Mouse (Mus musculus) G1E (cell line): ENCODE data around the gene Gcnt1. TPM values are rescaled to one million over a fixed set of nuclear protein-coding genes. Genes with fewer than 3 reads are reported as not detected.

ENCODE experiments used
- ATAC-seq: 2 replicates; pipeline ENCODE4 v1.8.0; 2016; ENCODE audit warnings: mild to moderate bottlenecking; ENCODE audit not compliant: insufficient number of reproducible peaks, poor library complexity, low FRiP score, severe bottlenecking; ENCODE audit errors: extremely low read depth
- DNase-seq: peaks from one replicate; pipeline ENCODE4 v3.0.0; 2012; ENCODE audit warnings: low spot score
- H3K27me3 ChIP-seq: 2 replicates; pipeline ENCODE4 v1.6.1; 2012; ENCODE audit warnings: mild to moderate bottlenecking, low read length, inconsistent platforms; ENCODE audit not compliant: insufficient read depth
- H3K36me3 ChIP-seq: replicated peaks from 2 replicates; pipeline ENCODE3; 2012; ENCODE audit warnings: mild to moderate bottlenecking, inconsistent platforms
- H3K4me1 ChIP-seq: 2 replicates; pipeline ENCODE4 v1.6.1; 2012; ENCODE audit warnings: low read depth, low read length, inconsistent platforms, mixed read lengths; ENCODE audit not compliant: insufficient read depth
- H3K4me3 ChIP-seq: 2 replicates; pipeline ENCODE4 v1.5.1; 2012; ENCODE audit warnings: low read depth, mild to moderate bottlenecking, inconsistent platforms, low read length, moderate library complexity, mixed read lengths
- H3K9me3 ChIP-seq: replicated peaks from 2 replicates; pipeline ENCODE4 v1.6.1; 2012; ENCODE audit warnings: inconsistent platforms
- CTCF ChIP-seq: IDR thresholded peaks from 2 replicates; pipeline ENCODE4 v1.5.1; 2012; ENCODE audit warnings: low read depth, low read length, inconsistent platforms, mixed read lengths
- GATA1 ChIP-seq: IDR thresholded peaks from 2 replicates; pipeline ENCODE4 v1.6.1; 2012; ENCODE audit warnings: borderline replicate concordance, low read length, inconsistent platforms, mixed read lengths
- GATA2 ChIP-seq: IDR thresholded peaks from 2 replicates; pipeline ENCODE4 v1.6.1; 2012; ENCODE audit warnings: low read depth, low read length, inconsistent platforms, borderline replicate concordance
- POLR2AphosphoS5 ChIP-seq: IDR thresholded peaks from 2 replicates; pipeline ENCODE4 v1.6.1; 2012; ENCODE audit warnings: low read depth, low read length, inconsistent platforms; ENCODE audit not compliant: insufficient replicate concordance
- TAL1 ChIP-seq: conservative IDR thresholded peaks from 2 replicates; pipeline ENCODE4 v1.6.1; 2012; ENCODE audit warnings: low read depth, low read length, inconsistent platforms, mixed read lengths
- polyA plus RNA-seq: library from polyadenylated mRNA; stranded (reverse); fragments of >175 nt; gene quantifications from 2 replicates; pipeline ENCODE4 v1.2.3, GENCODE M21; 2012
- total RNA-seq, 2 experiments: library from RNA; stranded (forward) in 1 of 2; stranded (reverse) in 1 of 2; fragments of 200-1000 nt in 1 of 2; fragments of >200 nt in 1 of 2; fragmentation: Nextera tagmentation in 1 of 2; gene quantifications; 2 replicates each; pipeline ENCODE4 v1.2.3; 2014 to 2017

Gene Gcnt1
- total RNA-seq (2014; fragmentation: Nextera tagmentation) = 182 and 209 TPM in 2 replicates
- total RNA-seq (2017) = 153 and 176 TPM in 2 replicates
- polyA plus RNA-seq = 1.9 and 2.8 TPM in 2 replicates

DNA sequence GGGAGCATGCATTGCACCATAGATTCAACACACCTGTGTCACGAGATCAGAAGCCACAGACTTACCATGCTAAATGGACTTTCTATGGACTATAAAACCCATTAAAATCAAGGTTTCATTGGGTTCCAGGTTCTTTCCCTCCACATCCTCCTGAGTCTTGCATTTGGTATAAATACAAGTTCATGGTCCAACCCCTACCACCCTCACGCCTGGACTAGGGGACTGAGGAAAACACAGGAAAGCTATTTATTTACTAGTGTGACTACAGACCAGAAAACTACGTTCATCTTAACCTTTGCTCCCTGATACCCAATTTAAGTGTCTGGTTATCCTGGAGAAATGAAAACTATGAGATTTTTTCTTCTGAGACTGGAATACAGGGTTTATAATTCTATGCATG is at the start of gene Gcnt1:
TSS of gene Gcnt1 (minus strand) at position 144 of the 400 bp plus-strand sequence.
- no peaks in the 10 kb centered on the region for H3K36me3 ChIP-seq
- DNase-seq (no peak), ATAC-seq (no peak)
- TF ChIP-seq GATA1 (no peak), CTCF (no peak), GATA2 (no peak), TAL1 (no peak), POLR2AphosphoS5 (no peak)
- peaks cover 9% of the 10 kb centered on the region; the same call in 1 of the 2 replicates for H3K4me1 ChIP-seq
- peaks cover 33% of the 10 kb centered on the region for H3K27me3 ChIP-seq
- no peaks in the 10 kb centered on the region for H3K9me3 ChIP-seq
- no peak within 1 kb of the TSS for H3K4me3 ChIP-seq

- no peaks in the 10 kb centered on the region for H3K9me3 ChIP-seq
- no peak for DNase-seq
- no peaks in the 10 kb centered on the region for H3K36me3 ChIP-seq
- no peak for ATAC-seq
- no peaks in the 10 kb centered on the region for H3K4me1 ChIP-seq
- H3K4me3 ChIP-seq = no peak overlapping the region
- peaks cover 14% of the 10 kb centered on the region for H3K27me3 ChIP-seq
- TF ChIP-seq CTCF = no peak
- no peak for TF ChIP-seq GATA1
- no peak for TF ChIP-seq GATA2
- TF ChIP-seq TAL1 = no peak
- no peak for TF ChIP-seq POLR2AphosphoS5
Observed at GRCm38 (mm10) chr19:17417855-17418254, 45.2 kb upstream of the Gcnt1 start.

DNA sequence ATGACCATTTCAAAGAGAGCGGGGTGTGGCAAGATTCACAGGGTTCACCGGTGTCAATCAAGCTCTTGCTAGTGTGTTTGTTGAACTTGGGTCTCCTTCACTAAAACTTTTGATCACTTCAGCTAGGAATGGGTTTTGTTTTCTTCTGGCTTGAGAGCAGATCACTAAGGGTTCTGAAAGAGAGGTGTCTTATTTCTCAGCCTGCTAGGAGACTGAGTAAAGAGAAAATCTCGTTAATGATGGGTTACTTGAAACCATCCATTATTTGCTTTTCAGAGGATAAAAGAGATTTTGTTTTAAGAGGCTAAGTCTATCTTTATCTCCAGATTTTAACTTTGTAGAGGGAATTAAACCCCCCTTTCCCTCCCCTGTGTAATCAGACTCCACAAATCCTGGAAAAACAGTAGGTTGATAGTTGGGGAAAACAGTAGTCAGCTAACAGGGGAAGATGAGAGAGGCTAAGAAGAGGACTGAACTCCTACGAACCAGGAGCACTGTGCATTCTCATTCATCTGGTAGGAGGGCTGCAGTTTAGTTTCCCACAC is 40.3 kb upstream of the Gcnt1 start:
- no peak overlapping the region for H3K4me3 ChIP-seq
- ATAC-seq (no peak), DNase-seq (no peak)
- no peaks in the 10 kb centered on the region for H3K36me3 ChIP-seq
- H3K27me3 ChIP-seq = peaks cover 14% of the 10 kb centered on the region
- H3K9me3 ChIP-seq = no peaks in the 10 kb centered on the region
- TF ChIP-seq GATA1 = no peak
- TF ChIP-seq TAL1 = no peak
- no peak for TF ChIP-seq POLR2AphosphoS5
- no peak for TF ChIP-seq GATA2
- TF ChIP-seq CTCF = no peak
- H3K4me1 ChIP-seq = no peaks in the 10 kb centered on the region

GRCm38 (mm10) chr19:17410465-17411065 is 37.9 kb upstream of the Gcnt1 start:
- Histone ChIP-seq H3K36me3 (no peaks in the 10 kb centered on the region), H3K4me1 (0 out of 2 replicates have a peak, but pooled peaks cover 2% of the 10 kb centered on the region), H3K4me3 (no peak overlapping the region), H3K27me3 (peaks cover 9% of the 10 kb centered on the region), H3K9me3 (peaks cover 7% of the 10 kb centered on the region)
- ATAC-seq (no peak), DNase-seq (no peak)
- no peak for TF ChIP-seq TAL1
- no peak for TF ChIP-seq GATA1
- TF ChIP-seq CTCF = no peak
- TF ChIP-seq POLR2AphosphoS5 = no peak
- no peak for TF ChIP-seq GATA2

DNA sequence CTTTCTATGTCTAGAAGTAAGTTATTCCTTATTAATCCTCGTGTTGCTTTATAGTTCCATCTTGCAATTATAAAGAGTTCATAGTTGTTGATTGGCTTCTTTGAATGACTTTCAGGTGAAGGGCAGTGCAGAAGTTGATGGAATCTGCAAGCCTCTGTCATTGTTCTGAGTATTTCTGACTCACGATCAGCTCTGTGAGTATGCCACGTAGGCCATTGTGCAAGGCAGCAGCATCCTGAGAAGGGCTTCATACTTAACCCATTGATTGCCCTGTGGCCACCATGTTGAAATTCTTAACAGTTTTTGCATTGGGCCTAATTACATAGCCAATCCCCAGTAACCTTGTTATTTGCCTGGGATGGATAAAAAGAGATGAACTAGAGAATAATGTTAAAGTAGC is 36.7 kb upstream of the Gcnt1 start:
- TF ChIP-seq TAL1 = no peak
- no peak for TF ChIP-seq CTCF
- no peak for TF ChIP-seq GATA2
- no peak for TF ChIP-seq POLR2AphosphoS5
- TF ChIP-seq GATA1 = no peak
- Histone ChIP-seq H3K27me3 (peaks cover 5% of the 10 kb centered on the region), H3K9me3 (peaks cover 7% of the 10 kb centered on the region), H3K36me3 (no peaks in the 10 kb centered on the region), H3K4me1 (0 out of 2 replicates have a peak, but pooled peaks cover 2% of the 10 kb centered on the region), H3K4me3 (no peak overlapping the region)
- DNase-seq (no peak), ATAC-seq (no peak)

- DNase-seq (no peak), ATAC-seq (no peak)
- TF ChIP-seq TAL1 (no peak), GATA2 (no peak), GATA1 (no peak), POLR2AphosphoS5 (no peak), CTCF (no peak)
- 0 out of 2 replicates have a peak, but pooled peaks cover 2% of the 10 kb centered on the region for H3K4me1 ChIP-seq
- H3K27me3 ChIP-seq = peaks cover 5% of the 10 kb centered on the region
- no peak overlapping the region for H3K4me3 ChIP-seq
- H3K36me3 ChIP-seq = no peaks in the 10 kb centered on the region
- H3K9me3 ChIP-seq = peaks cover 7% of the 10 kb centered on the region
Observed at GRCm38 (mm10) chr19:17408591-17408990, 35.9 kb upstream of the Gcnt1 start.
